Mouse (Mus musculus): ENCODE results near the gene Mak. TPM values are rescaled to one million over a fixed set of nuclear protein-coding genes. Genes with fewer than 3 reads are reported as not detected.
"Not testable (repeated sequence)": the region's sequence is repeated elsewhere in the genome, so short reads cannot be mapped to it uniquely, and the experiment has no call there.

Gene Mak
- polyA plus RNA-seq, 1 experiment from 2014 or later: 0.22 TPM

GRCm38 (mm10) chr13:41016797-41017405 is 62.6 kb downstream of the Mak start:
- WGBS: 38% methylated on average over 12 of the region's 12 CpGs
- Histone ChIP-seq H3K27ac (peak overlapping the region; percentile 90), H3K9ac (peak overlapping the region; percentile 73), H3K36me3 (peaks cover 52% of the 10 kb centered on the region), H3K4me3 (peak overlapping the region; percentile 64), H3K4me1 (peaks cover 17% of the 10 kb centered on the region), H3K4me2 (peak overlapping the region; percentile 69), H3K9me3 (no peaks in the 10 kb centered on the region; the same call in 1 of the 2 replicates), H3K27me3 (no peaks in the 10 kb centered on the region)
- ATAC-seq (ENCODE audit: insufficient number of reproducible peaks, low FRiP score, low TSS enrichment, low read depth): no peak

DNA sequence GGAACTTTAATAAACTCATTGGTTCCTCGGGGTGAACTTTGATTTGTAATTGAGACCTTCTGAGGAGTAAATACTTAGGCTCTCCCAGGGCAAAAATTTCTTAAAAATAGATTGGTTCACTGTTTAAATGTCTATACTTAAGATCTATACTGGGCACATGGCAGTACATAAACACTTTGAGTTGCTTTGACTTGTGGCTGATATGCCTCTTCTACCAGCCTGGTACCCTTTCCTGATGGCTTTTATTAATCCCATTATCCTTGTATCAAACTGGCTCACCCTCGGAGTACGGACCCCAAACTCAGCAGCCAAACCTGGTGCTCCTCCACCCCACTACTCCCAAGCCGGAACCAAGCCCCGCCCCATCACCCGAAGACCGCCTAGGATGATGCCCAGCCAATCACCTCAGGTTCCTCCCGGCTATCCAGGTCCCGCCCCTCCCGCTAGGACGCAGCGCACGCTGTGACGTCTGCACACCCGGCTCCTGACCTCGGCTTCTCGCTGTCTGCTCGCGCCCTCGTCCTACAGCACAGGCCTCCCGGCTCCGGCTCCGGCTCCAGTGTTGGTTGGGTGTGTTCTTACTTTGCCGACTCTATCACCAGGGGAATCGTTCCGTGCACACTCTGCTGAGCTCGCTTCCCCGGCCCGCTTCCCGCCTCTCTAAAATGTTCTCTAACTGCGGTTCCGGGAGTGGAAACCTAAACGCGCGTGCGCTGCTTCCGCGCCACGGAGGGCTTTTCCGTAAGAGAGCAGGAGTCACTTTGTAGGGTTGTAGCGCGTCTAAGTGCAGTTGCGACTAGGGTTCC is 63.5 kb downstream of the Mak start, which contains the start of gene Tmem14c:
Tmem14c (plus strand) TSS at position 464 of the 806 bp plus-strand sequence.
- Histone ChIP-seq H3K27ac (peak within 1 kb of the TSS; percentile 90), H3K9me3 (no peaks in the 10 kb centered on the region; the same call in 1 of the 2 replicates), H3K27me3 (no peaks in the 10 kb centered on the region), H3K4me1 (peaks cover 17% of the 10 kb centered on the region), H3K4me3 (peak within 1 kb of the TSS; percentile 64), H3K36me3 (peaks cover 54% of the 10 kb centered on the region), H3K9ac (peak within 1 kb of the TSS; percentile 73), H3K4me2 (peak within 1 kb of the TSS; percentile 69)
- ATAC-seq (ENCODE audit: insufficient number of reproducible peaks, low FRiP score, low TSS enrichment, low read depth): peak; percentile 98
- WGBS: under 1% methylated on average over 43 of the region's 43 CpGs

DNA sequence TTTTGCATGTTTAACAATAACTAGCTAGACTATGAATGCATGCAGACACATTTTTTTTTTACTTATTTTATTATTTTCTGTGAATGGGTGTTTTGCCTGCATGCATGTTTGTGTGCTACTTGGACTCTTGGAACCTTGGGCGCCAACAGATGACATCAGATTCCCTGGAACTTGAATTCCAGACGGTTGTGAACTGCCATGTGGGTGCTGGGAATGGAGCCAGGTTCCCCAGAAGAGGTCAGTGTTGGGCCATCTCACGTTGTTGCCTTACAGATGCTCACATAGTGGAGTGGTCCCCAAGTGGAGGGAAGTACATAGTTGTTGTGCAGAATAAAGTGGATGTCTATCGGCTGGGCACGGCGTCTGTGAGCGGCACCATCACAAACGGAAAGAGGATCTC is 70.6 kb downstream of the Mak start:
- 83% methylated on average over 8 of the region's 8 CpGs for WGBS
- no peak for ATAC-seq (ENCODE audit: insufficient number of reproducible peaks, low FRiP score, low TSS enrichment, low read depth)
- no peaks in the 10 kb centered on the region for H3K9me3 ChIP-seq
- no peak overlapping the region for H3K27ac ChIP-seq
- H3K9ac ChIP-seq: no peak overlapping the region
- no peaks in the 10 kb centered on the region for H3K27me3 ChIP-seq
- H3K4me1 ChIP-seq: no peaks in the 10 kb centered on the region
- no peak overlapping the region for H3K4me3 ChIP-seq
- H3K36me3 ChIP-seq: peaks cover 89% of the 10 kb centered on the region
- no peak overlapping the region for H3K4me2 ChIP-seq

- ATAC-seq (ENCODE audit: insufficient number of reproducible peaks, low FRiP score, low TSS enrichment, low read depth): no peak
- WGBS: 92% methylated on average over 10 of the region's 10 CpGs
Observed at GRCm38 (mm10) chr13:41008271-41008670, 71.2 kb downstream of the Mak start.

GRCm38 (mm10) chr13:41006244-41006643 is 73.3 kb downstream of the Mak start:
- WGBS: 90% methylated on average over 4 of the region's 4 CpGs
- ATAC-seq (ENCODE audit: insufficient number of reproducible peaks, low FRiP score, low TSS enrichment, low read depth): no peak
- no peak overlapping the region for H3K4me3 ChIP-seq

More at GRCm38 (mm10) chr13:41008271-41008670, 71.2 kb downstream of the Mak start:
- H3K36me3 ChIP-seq: peaks cover 88% of the 10 kb centered on the region
- H3K4me2 ChIP-seq: no peak overlapping the region
- no peak overlapping the region for H3K4me3 ChIP-seq
- H3K9ac ChIP-seq: no peak overlapping the region
- H3K9me3 ChIP-seq: no peaks in the 10 kb centered on the region
- H3K27ac ChIP-seq: no peak overlapping the region
- no peaks in the 10 kb centered on the region for H3K27me3 ChIP-seq
- H3K4me1 ChIP-seq: no peaks in the 10 kb centered on the region

DNA sequence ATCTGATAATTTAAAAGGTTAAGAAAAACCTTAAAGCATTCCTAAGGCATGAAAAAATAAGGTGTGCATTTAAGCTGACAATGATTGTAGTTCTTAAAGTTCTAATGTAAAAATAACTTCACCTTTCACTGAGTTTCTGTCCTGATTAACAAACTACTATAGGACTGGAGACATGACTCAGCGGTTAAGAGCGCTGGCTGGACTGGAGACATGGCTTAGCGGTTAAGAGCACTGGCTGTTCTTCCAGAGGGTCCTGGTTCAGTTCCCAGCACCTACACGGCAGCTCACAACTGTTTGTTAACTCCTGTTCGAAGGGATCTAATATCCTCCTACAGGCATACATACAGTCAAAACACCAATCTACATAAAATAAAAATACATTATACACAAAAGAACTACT is 77.5 kb downstream of the Mak start:
- 86% methylated on average over 5 of the region's 5 CpGs for WGBS
- H3K4me2 ChIP-seq: peak overlapping the region; percentile 87
- peaks cover 27% of the 10 kb centered on the region for H3K36me3 ChIP-seq
- no peak overlapping the region for H3K27ac ChIP-seq
- H3K27me3 ChIP-seq: no peaks in the 10 kb centered on the region
- no peaks in the 10 kb centered on the region for H3K9me3 ChIP-seq
- no peak for ATAC-seq (ENCODE audit: insufficient number of reproducible peaks, low FRiP score, low TSS enrichment, low read depth)
- H3K9ac ChIP-seq: no peak overlapping the region
- H3K4me1 ChIP-seq: peaks cover 16% of the 10 kb centered on the region; the same call in 1 of the 2 replicates
- H3K4me3 ChIP-seq: peak overlapping the region; percentile 97

More at GRCm38 (mm10) chr13:41006244-41006643, 73.3 kb downstream of the Mak start:
- Histone ChIP-seq H3K27me3 (no peaks in the 10 kb centered on the region), H3K4me1 (peaks cover 9% of the 10 kb centered on the region; the same call in 1 of the 2 replicates), H3K9ac (no peak overlapping the region), H3K9me3 (no peaks in the 10 kb centered on the region), H3K36me3 (peaks cover 69% of the 10 kb centered on the region), H3K27ac (no peak overlapping the region), H3K4me2 (no peak overlapping the region)

GRCm38 (mm10) chr13:41000926-41001639 is 78.4 kb downstream of the Mak start, which contains the start of gene Pak1ip1:
TSS of gene Pak1ip1 (plus strand) at chr13:41001023.
- peaks cover 16% of the 10 kb centered on the region; the same call in 1 of the 2 replicates for H3K4me1 ChIP-seq
- H3K9ac ChIP-seq: peak within 1 kb of the TSS; percentile 89
- peak; percentile 92 for ATAC-seq (ENCODE audit: insufficient number of reproducible peaks, low FRiP score, low TSS enrichment, low read depth)
- H3K9me3 ChIP-seq: no peaks in the 10 kb centered on the region
- H3K4me3 ChIP-seq: peak within 1 kb of the TSS; percentile 97
- peak within 1 kb of the TSS; percentile 87 for H3K4me2 ChIP-seq
- peaks cover 18% of the 10 kb centered on the region for H3K36me3 ChIP-seq
- under 1% methylated on average over 58 of the region's 58 CpGs for WGBS
- H3K27me3 ChIP-seq: no peaks in the 10 kb centered on the region
- H3K27ac ChIP-seq: peak within 1 kb of the TSS; percentile 100

DNA sequence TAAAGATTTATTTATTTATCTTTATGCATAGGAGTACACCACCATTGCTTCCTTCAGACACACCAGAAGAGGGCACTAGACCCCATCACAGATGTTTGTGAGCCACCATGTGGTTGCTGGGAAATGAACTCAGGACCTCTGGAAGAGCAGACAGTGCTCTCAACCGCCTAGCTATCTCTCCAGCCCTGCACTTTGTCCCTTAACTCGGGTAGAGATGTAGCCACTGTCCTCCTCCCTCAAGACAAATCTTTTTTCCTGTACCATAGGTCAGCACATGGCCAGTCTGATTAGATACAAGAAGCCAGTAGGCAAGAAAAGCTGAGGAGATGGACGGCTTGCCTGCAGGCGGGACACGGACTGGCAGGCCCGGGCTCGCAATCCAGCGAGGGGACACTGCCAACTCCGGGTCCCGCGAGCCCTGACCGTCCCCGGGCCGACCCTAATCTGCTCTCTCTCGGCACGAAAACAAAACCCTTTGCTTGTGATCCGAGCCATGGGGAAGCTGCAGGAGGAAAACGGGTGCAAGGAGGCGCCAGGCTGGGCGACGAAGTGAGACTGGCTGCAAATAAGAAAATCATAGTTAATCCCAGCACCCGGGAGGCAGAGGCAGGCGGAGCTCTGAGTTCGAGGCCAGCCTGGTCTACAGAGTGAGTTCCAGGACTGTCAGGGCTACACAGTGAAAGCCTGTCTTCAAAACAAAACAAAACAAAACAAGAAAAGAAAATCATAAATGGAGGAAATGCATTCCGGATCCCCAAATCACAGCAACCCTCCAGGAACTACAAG is 79.2 kb downstream of the Mak start:
- Histone ChIP-seq H3K9ac (peak overlapping the region; percentile 89), H3K27ac (peak overlapping the region; percentile 100), H3K27me3 (no peaks in the 10 kb centered on the region), H3K4me3 (peak overlapping the region; percentile 97), H3K4me1 (peaks cover 16% of the 10 kb centered on the region; the same call in 1 of the 2 replicates), H3K9me3 (no peaks in the 10 kb centered on the region), H3K4me2 (peak overlapping the region; percentile 87), H3K36me3 (peaks cover 11% of the 10 kb centered on the region)
- no peak for ATAC-seq (ENCODE audit: insufficient number of reproducible peaks, low FRiP score, low TSS enrichment, low read depth)
- under 1% methylated on average over 25 of the region's 25 CpGs for WGBS

- not testable (repeated sequence) for H3K27ac ChIP-seq; H3K4me3 ChIP-seq; ATAC-seq (ENCODE audit: insufficient number of reproducible peaks, low FRiP score, low TSS enrichment, low read depth); H3K36me3 ChIP-seq; H3K27me3 ChIP-seq; H3K4me2 ChIP-seq; H3K9me3 ChIP-seq; H3K9ac ChIP-seq
- WGBS: 87% methylated on average over 5 of the region's 5 CpGs
- H3K4me1 ChIP-seq: peaks cover 16% of the 10 kb centered on the region; the same call in 1 of the 2 replicates
Observed at GRCm38 (mm10) chr13:40998537-40998936, 81.0 kb downstream of the Mak start.

DNA sequence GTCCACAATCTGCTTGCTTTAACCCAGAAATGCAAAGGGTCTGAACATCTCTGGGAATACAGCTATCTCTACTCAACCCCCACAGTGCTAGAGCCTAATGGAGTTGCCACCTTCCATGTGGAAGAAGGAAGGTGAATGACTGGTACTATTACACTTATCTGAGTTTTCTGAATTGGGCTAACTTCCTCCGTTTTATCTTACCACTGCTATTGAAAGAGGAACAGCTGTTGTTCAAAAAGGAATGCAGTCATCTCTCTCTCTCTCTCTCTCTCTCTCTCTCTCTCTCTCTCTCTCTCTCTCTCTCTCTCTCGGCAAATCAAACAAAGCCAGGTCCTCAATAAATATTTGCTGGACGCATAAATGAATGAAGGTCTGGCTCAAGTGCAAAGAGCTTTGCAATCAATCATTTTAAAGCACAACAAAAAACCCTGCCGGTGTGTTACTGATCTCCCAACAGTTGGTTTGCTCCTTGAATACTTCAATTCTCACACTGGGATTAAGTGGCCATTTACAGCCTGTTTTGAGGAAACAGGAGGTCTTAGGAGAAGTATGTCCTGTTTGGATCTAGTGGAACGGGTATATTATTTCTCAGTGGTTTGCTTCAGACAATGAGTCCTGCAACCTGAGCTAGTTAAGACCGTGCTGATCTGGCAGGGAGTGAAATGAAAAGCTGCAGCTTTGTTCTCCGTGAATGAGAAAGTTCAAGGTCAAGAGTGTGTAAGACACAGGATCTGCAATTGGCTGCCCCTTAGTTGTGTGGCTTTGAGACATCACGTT is 84.8 kb downstream of the Mak start:
- Histone ChIP-seq H3K4me2 (no peak overlapping the region), H3K4me1 (no peaks in the 10 kb centered on the region), H3K27me3 (no peaks in the 10 kb centered on the region), H3K27ac (no peak overlapping the region), H3K9me3 (no peaks in the 10 kb centered on the region), H3K36me3 (no peaks in the 10 kb centered on the region), H3K9ac (no peak overlapping the region), H3K4me3 (no peak overlapping the region)
- ATAC-seq (ENCODE audit: insufficient number of reproducible peaks, low FRiP score, low TSS enrichment, low read depth): no peak
- WGBS: 30% methylated on average over 8 of the region's 8 CpGs
